Mouse (Mus musculus) spleen, postnatal 10 days (tissue): ENCODE measurements around the gene Ndufs2.

Experiments used
- DNase-seq, 2 experiments: peaks; one replicate each; pipeline ENCODE4 v3.0.0; 2021 to 2022; ENCODE audit warnings: low spot score in 2 of 2

Ndufs2 gene

DNA sequence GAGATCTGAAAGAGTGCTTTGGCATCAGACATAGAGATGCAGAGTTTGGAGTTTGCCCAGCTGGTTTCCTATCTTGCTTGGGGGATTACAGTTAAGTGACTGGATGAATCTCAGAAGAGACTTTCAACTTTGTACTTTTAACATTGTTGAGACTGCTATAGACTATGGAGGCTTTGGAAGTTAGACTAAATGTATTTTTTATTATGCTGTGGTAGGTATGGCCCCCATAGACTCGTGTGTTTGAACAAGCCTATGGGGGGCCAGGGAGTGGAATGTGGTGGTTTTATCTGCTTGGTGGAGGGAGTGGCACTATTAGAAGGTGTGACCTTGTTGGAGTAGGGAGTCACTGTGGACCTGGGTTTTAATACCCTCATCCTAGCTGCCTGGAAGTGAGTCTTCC is 51.7 kb downstream of the Ndufs2 start:
- no peak for DNase-seq

DNA sequence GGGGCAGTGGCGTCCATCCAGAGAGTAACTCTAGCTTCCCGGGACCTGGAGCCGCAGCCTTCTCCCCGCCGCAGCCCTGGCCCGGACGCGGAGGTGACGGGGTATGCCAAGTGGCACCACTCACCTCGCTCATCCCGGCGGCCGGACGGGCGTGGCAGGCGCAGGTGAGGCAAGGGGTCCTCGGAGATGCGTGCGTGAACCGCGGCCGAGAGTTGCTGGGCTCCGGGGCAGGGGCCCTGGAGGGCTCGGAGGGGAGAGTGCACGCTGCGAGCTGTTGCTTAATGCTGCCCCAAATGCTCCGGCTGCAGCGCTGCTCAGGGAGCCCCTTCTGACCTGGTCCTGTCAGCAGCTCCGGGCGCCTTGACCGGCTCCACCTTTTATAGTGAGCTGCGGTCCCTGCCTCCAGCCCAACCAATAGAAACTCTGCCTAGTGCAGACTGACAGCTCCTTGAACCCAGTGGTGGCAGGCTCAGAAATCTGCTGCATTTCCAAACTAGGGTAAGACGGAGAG is 55.2 kb downstream of the Ndufs2 start, which contains the start of gene Pcp4l1:
Gene Pcp4l1, minus strand, starts transcription at position 382 of the 511 bp plus-strand sequence.
- DNase-seq = no peak

DNA sequence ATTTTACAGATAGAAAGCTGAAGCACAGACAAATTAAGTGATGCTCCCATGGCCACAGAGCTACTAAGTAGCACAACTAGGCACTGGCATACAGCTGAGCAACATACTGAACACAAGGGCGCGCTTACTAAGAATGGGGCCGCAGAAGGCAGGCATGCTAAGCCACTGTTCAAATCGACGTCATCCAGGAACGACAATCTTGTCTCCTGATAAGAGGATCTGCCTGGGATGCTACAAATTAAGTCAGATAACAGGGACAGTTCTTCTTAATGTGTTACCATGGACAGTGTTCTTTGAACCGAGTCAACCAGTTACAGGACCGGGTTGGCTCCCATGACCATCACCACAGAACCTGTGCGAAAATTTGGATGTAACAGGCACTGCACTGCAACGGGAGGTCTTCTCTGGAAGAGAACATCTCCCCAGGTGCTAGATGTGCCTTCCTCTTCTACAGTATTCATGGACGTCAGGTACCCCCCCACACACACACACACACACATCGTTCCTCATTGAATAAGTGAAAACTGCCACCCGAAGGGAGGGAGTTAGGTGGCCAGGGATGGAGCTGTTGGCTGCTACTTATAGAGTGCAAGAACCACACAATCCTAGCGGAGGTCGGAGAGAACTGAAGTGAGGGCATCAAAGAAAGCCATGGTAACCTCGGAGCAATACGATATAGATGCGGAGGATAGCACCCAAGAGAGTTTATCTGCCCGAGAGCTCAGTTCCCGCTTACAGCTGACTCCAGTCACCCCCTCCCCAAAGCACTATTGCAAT is 56.0 kb downstream of the Ndufs2 start:
- DNase-seq = no peak

DNA sequence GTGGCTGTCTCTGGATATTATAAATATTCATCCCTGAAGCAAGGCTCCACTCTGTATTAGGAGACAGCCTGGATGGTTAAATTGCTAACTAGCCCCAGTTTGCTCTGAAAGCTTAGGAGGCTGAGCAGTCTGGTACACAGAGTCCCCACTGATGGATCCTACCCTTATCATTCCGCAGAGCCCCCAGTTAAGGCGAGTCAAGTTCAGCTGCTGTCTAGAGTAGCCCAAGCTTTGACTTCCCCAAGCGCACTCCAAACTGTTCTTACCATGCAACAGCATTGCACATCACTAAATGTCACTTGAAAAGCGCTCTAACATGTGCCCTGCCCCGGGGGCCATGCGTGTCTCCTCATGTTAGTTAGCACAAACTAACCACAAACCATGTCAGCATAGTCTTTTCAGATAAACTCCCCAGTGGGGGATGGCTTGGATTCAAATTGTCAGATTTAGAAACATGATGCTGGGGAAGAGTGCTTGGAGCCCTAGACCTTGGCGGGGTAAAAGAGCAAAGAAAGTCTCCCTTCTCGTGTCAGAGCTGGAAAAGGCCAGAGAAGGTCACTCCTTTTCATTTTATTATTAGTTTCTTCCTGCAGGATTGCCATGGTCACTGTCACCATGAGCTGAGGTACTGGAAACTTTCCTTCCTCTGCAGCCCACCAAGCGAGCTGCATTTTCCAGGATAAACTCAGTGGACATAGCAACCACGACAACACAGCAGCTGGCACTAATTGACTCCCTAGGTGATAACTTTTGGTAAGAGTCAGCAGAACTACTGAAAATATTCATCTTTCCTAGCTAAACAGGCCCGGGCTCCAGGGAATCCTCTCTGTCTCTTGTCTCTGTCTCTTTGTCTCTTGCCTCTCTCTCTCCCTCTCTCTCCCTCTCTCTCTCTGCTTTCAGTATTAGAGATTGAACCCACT is 57.0 kb downstream of the Ndufs2 start:
- no peak for DNase-seq

DNA sequence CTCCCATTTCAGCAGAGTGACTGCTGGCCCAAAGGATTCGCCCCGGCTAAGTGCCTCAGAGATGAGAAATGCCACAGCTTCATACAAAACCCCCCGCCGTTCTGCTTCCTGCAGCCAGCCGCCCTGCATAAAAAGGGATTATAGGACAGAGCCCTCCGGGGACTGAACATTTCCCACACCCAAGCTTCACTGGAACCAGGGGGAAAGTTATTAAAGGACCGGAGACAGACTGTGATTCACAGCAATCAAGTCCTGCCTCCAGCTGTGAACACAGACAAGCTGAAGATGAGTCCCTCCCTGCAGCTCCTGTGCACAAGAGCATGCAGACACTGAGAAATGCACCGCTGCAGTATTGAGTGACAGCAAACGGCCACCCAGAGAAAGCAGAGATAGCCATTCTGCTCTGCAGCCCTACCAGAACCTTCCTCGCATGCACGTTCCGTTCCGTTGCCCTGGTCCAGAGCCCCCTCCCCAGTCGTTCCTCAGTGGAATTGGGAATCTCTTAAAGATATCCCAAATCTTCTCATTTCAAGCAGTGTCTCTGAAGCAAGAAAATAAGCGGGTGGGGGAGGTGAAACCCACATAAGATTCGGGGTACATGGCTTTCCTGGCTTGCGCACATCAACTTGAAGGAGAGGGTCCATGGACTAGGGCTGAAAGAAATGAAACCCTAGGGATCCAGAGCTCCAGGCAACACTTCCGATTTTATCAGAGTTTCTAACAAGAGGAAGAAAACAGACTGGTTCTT is 57.9 kb downstream of the Ndufs2 start:
- DNase-seq = no peak

DNA sequence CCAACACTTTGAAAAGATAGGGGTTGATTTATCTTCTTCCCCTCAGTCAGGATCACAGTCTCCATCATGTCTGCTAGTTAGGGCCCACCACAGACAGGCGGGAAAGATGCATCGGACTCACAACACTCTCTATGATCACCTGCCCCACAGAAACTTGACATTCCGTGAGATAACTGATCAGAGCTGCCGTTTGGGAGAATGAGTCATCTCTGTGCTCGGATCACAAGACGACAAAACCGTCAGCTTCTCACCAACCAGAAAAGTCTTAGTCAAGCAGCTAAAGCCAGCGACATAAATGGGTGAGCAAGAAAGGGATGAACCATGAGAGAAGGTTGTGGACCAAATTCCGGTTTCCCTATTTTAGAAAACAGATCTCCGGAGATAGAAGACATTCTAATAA is 58.9 kb downstream of the Ndufs2 start:
- DNase-seq = no peak

DNA sequence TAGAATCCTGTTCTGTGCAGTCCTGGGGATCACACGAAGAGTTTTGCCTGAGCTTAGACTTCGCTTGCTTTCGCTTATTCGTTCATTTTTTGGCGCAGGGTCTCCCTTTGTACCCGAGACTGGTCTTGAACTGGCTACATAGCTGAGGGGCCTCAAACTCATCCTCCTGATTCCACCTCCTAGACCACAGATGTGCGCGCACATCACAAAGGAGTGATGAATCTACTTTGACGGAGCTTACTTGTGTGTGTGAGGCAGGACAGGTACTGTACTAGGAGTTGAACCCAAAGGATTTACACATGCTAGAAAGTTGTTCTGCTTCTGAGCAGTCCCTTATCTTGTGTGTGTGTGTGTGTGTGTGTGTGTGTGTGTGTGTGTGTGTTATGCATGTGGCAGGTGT is 60.4 kb downstream of the Ndufs2 start:
- DNase-seq = no peak

DNA sequence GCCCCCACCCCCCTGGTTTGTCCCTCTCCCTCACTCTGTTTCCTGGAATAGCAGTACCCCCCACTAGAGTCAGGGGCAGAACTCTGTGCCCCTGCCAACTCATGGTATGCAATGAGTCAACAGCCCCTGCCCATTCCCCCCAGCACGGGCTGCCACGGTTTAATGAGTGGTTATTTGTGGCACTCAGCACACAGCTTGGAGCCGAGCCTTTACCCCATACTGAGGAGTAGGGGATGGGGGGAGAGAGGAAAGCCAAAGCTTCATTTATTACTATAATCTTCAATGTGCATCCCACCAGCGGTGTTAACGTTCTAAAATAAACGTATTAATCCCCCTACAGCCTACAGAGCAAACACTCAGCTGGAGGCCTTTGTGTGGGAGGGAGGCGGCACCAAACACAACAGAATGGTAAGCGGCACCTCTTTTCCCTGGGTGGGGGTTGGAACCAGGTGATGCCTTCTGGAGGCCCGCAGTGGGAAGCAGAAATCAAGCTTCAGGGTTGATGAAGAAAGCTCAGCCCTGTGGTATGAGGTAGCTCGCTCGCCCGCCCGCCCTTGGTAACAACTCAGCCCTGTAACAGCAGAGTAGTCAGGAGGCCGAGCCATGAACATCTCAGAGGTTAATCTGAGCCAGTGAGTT is 61.6 kb downstream of the Ndufs2 start:
- DNase-seq = no peak

DNA sequence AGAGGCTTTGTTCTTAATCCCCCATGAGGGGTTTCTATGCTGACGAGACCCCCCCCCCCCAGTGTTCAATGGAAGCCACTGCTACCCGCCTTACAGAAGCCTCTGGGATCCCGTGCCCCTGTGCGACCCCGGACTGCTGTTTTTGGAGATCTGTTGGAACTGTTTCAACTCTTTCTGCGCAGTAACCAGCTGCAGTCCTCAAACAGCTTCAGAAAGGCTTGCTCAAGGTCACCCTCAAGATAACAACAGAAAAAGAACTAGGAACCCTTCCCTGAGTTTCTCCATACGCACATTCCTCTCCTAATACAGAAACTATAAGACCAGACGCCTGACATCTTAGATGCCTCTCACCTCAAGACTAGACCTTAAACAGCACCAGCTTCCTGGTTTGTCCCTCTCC is 62.1 kb downstream of the Ndufs2 start:
- DNase-seq = no peak

DNA sequence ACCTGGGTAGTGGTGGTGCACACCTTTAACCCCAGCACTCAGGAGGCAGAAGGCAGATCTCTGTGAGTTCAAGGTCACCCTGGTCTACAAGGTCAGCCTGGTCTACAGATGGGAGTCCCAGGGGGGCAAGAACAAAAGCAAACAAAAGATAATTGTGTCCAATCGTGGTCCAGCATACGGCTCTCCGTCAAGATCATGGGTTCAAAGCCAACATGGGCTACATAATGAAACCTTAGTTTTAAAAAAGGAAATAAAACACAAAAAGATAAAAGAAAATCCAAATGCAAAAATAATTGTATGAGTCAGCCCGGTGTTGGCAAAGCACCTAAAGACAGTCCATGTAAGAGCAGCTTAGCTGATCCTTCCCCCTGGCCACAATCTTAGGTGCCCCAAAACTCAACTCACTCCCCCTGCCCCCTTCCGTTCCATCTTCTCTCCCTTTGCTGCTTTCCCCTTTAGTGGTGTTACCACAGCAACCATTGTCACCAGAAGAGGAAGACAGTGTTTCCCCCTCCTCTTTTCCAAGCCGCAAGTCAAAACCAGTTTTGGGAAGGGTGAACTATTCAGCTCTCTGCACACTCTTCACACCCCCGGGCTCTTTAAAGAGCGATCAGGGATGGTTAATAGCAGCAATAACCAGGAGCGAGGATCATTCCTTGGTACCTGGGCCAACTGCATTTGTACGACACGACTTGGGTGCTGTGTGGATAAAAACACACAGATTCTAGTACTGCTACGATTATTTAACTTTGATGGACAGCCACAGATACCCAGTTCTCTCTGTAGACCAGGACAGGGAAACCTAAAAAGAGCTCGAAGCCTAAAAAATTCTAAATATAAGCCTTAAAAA is 63.1 kb downstream of the Ndufs2 start:
- no peak for DNase-seq

DNA sequence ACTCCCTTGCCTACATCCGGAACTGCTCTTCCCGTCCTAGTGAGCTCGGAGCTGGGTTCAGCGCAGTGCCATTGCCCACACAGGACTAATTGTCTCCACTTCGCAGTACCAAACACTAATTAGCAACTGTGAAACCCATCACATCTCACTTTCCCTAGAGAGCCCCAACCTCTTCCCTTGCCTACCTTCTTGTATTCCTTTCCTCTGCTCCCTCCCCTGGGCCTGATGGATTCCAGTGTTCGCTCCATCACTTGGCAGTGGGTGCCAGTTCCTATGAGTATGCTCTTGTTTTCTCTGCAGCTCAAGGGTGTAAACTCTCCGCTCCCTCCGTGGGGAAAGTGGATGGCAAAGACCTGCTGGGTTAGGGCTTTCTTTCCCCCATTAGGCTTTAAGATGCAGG is 65.5 kb downstream of the Ndufs2 start:
- no peak for DNase-seq
